Mouse (Mus musculus): ENCODE data around the gene Ppef2.
A peak's percentile ranks its signal among the peaks of the same experiment; 100 is the strongest.

Ppef2 gene

GRCm38 (mm10) chr5:92256218-92256617, at the start of gene Ppef2:
Ppef2 (minus strand) TSS chr5:92256278.
- DNase-seq (ENCODE audit: low spot score): no peak

GRCm38 (mm10) chr5:92304291-92304690, 48.2 kb upstream of the Ppef2 start:
- no peak for DNase-seq (ENCODE audit: low spot score)

GRCm38 (mm10) chr5:92302149-92302840, 46.2 kb upstream of the Ppef2 start:
- DNase-seq (ENCODE audit: low spot score): peak; percentile 22

- DNase-seq (ENCODE audit: low spot score): no peak
Observed at GRCm38 (mm10) chr5:92294525-92294924, 38.4 kb upstream of the Ppef2 start.

GRCm38 (mm10) chr5:92291652-92292414, 35.8 kb upstream of the Ppef2 start:
- DNase-seq (ENCODE audit: low spot score): no peak

- no peak for DNase-seq (ENCODE audit: low spot score)
Observed at GRCm38 (mm10) chr5:92287840-92288239, 31.8 kb upstream of the Ppef2 start.

GRCm38 (mm10) chr5:92283107-92283506, 27.0 kb upstream of the Ppef2 start:
- DNase-seq (ENCODE audit: low spot score): no peak

GRCm38 (mm10) chr5:92282571-92282970, 26.5 kb upstream of the Ppef2 start:
- DNase-seq (ENCODE audit: low spot score): peak; percentile 25

GRCm38 (mm10) chr5:92278942-92279537, 23.0 kb upstream of the Ppef2 start:
- no peak for DNase-seq (ENCODE audit: low spot score)

- peak; percentile 89 for DNase-seq (ENCODE audit: low spot score)
Observed at GRCm38 (mm10) chr5:92277437-92278394, 21.6 kb upstream of the Ppef2 start, which contains the start of gene Naaa. Naaa (minus strand) TSS chr5:92278170.

GRCm38 (mm10) chr5:92270496-92270895, 14.4 kb upstream of the Ppef2 start:
- no peak for DNase-seq (ENCODE audit: low spot score)

- no peak for DNase-seq (ENCODE audit: low spot score)
Observed at GRCm38 (mm10) chr5:92263761-92264359, 7.8 kb upstream of the Ppef2 start.

GRCm38 (mm10) chr5:92262646-92263045, 6.6 kb upstream of the Ppef2 start:
- no peak for DNase-seq (ENCODE audit: low spot score)

GRCm38 (mm10) chr5:92254476-92254875, 1.6 kb downstream of the Ppef2 start:
- no peak for DNase-seq (ENCODE audit: low spot score)

GRCm38 (mm10) chr5:92252797-92253343, 3.2 kb downstream of the Ppef2 start:
- no peak for DNase-seq (ENCODE audit: low spot score)

GRCm38 (mm10) chr5:92252031-92252430, 4.0 kb downstream of the Ppef2 start:
- DNase-seq (ENCODE audit: low spot score): no peak

GRCm38 (mm10) chr5:92248614-92249013, 7.5 kb downstream of the Ppef2 start:
- DNase-seq (ENCODE audit: low spot score): no peak

- DNase-seq (ENCODE audit: low spot score): no peak
Observed at GRCm38 (mm10) chr5:92245483-92245882, 10.6 kb downstream of the Ppef2 start.

- DNase-seq (ENCODE audit: low spot score): no peak
Observed at GRCm38 (mm10) chr5:92244900-92245299, 11.2 kb downstream of the Ppef2 start.

- no peak for DNase-seq (ENCODE audit: low spot score)
Observed at GRCm38 (mm10) chr5:92240769-92241168, 15.3 kb downstream of the Ppef2 start.

Measured in urinary bladder, postnatal 14 days (tissue).